Mouse (Mus musculus) cerebellum, adult 18-20 months (tissue): ENCODE results near the gene Tlx2.

Experiments
- DNase-seq, 2 experiments: peaks; one replicate each; pipeline ENCODE4 v3.0.0; 2021

Tlx2 gene

GRCm38 (mm10) chr6:83087926-83088260 lies 17.8 kb upstream of the Tlx2 start:
- no peak for DNase-seq

- no peak for DNase-seq
Observed at GRCm38 (mm10) chr6:83087205-83087925, 17.3 kb upstream of the Tlx2 start.

GRCm38 (mm10) chr6:83086121-83087035 lies 16.3 kb upstream of the Tlx2 start, which contains the start of gene Lbx2:
Gene Lbx2 (plus strand): TSS chr6:83086367.
- no peak for DNase-seq

- no peak for DNase-seq
Observed at GRCm38 (mm10) chr6:83084477-83084876, 14.4 kb upstream of the Tlx2 start.

GRCm38 (mm10) chr6:83083497-83083896 lies 13.4 kb upstream of the Tlx2 start:
- DNase-seq: no peak

GRCm38 (mm10) chr6:83080210-83080609 lies 10.1 kb upstream of the Tlx2 start:
- no peak for DNase-seq

- DNase-seq: peak; percentile 87 to 100
Observed at GRCm38 (mm10) chr6:83078324-83078858, 8.3 kb upstream of the Tlx2 start.

GRCm38 (mm10) chr6:83077630-83078323 lies 7.7 kb upstream of the Tlx2 start, which contains the start of gene Pcgf1:
Gene Pcgf1 (plus strand): TSS chr6:83077869.
- DNase-seq: peak in 1 of 2 experiments; percentile 99

GRCm38 (mm10) chr6:83074979-83075378 lies 4.9 kb upstream of the Tlx2 start:
- DNase-seq: no peak

GRCm38 (mm10) chr6:83071220-83071619 lies 1.1 kb upstream of the Tlx2 start:
- peak in 1 of 2 experiments; percentile 33 for DNase-seq

GRCm38 (mm10) chr6:83070311-83071219 lies 472 bp upstream of the Tlx2 start:
- peak in 1 of 2 experiments; percentile 58 for DNase-seq

GRCm38 (mm10) chr6:83069488-83070246 lies 426 bp downstream of the Tlx2 start:
- no peak for DNase-seq

GRCm38 (mm10) chr6:83068706-83069487 lies 1.2 kb downstream of the Tlx2 start:
- DNase-seq: no peak

GRCm38 (mm10) chr6:83068221-83068620 lies 1.9 kb downstream of the Tlx2 start:
- no peak for DNase-seq

GRCm38 (mm10) chr6:83066441-83066840 lies 3.7 kb downstream of the Tlx2 start:
- no peak for DNase-seq

- no peak for DNase-seq
Observed at GRCm38 (mm10) chr6:83065995-83066394, 4.1 kb downstream of the Tlx2 start.

- DNase-seq: no peak
Observed at GRCm38 (mm10) chr6:83058725-83059124, 11.4 kb downstream of the Tlx2 start.

- no peak for DNase-seq
Observed at GRCm38 (mm10) chr6:83057790-83058189, 12.3 kb downstream of the Tlx2 start, which contains the start of gene Dqx1. Gene Dqx1 (plus strand): TSS chr6:83057844.

GRCm38 (mm10) chr6:83054871-83055431 lies 15.1 kb downstream of the Tlx2 start, which contains the start of gene Htra2:
Gene Htra2 (minus strand): TSS chr6:83055273.
- DNase-seq: no peak
